Mouse (Mus musculus) small intestine, adult 2 months (tissue): ENCODE results near the gene Nat8f5.

ENCODE experiments used
- CTCF ChIP-seq: fragments of 200-500 bp; IDR thresholded peaks from 2 replicates; pipeline ENCODE4 v1.5.1; 2012; ENCODE audit warnings: low read depth, mild to moderate bottlenecking, control low read depth, inconsistent platforms, low read length, moderate library complexity, mixed read lengths; ENCODE audit not compliant: insufficient replicate concordance, insufficient read length; ENCODE audit errors: extremely low read depth
- POLR2A ChIP-seq: fragments of 200-500 bp; IDR thresholded peaks from 2 replicates; pipeline ENCODE4 v1.6.1; 2012; ENCODE audit warnings: low read depth, mild to moderate bottlenecking, control low read depth, inconsistent platforms, low read length, moderate library complexity

DNA sequence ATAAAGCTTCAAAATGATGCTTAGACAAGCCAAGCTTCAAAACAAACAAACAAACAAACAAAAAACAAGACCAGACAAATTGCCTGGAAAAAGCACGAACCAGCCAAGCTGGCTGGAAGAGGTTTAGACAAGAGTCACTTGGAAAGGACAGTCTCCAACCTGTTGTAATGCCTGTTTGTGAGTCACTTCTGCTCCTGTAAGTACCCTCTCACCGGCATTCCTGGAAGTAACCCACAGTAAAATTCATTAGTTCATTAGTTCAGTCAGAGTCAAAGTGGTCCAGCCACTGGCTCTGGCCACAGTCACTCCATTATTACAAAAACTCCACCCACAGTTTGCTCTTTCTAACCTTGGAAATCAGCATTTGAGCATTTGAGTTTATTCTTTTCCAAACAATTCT, 43.1 kb upstream of the Nat8f5 start:
- TF ChIP-seq CTCF (no peak), POLR2A (no peak)
